Mouse (Mus musculus): ENCODE data around the gene Xpr1. TPM values are rescaled to one million over a fixed set of nuclear protein-coding genes. Genes with fewer than 3 reads are reported as not detected.

The Xpr1 gene
- polyA plus RNA-seq, 1 experiment from 2014 or later = 6.0 TPM

DNA sequence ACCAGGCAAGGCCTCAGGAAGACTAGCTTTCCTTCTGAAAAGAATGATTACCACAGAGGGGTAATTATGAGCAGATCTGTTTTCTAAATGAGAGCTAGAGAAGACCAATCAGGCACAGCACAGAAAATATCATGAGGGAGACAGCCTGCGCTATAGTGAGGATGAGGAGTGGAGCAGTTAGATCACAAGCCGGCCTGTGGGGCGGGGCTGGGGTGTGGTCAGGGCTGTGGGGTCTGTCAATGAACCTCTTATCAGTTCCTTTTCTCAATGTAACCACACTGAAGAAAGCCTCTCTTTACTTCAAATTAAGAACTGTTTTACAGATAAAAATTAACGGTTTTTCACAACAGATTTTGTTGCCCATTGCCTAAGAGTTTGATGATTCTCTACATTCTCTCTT, 65.7 kb downstream of the Xpr1 start:
- Histone ChIP-seq H3K4me1 (replicated peaks; ENCODE audit: insufficient read depth, low read length) (no peaks in the 10 kb centered on the region), H3K9ac (ENCODE audit: low read depth, low read length) (no peak overlapping the region), H3K4me2 (ENCODE audit: low read length) (no peak overlapping the region), H3K36me3 (ENCODE audit: insufficient read depth, low read length) (no peaks in the 10 kb centered on the region), H3K27me3 (ENCODE audit: insufficient read depth, low read length) (no peaks in the 10 kb centered on the region), H3K27ac (no peak overlapping the region), H3K9me3 (replicated peaks; ENCODE audit: low read length) (no peaks in the 10 kb centered on the region), H3K4me3 (replicated peaks; ENCODE audit: low read depth, low read length) (no peak overlapping the region)
- no peak for TF ChIP-seq CTCF (IDR thresholded peaks at IDR 0.05; ENCODE audit: low read depth)
- WGBS = 92% methylated on average over 4 of the region's 4 CpGs
- no peak for DNase-seq (ENCODE audit: low spot score)
- ATAC-seq (replicated peaks; ENCODE audit: low FRiP score, low read depth) = no peak

DNA sequence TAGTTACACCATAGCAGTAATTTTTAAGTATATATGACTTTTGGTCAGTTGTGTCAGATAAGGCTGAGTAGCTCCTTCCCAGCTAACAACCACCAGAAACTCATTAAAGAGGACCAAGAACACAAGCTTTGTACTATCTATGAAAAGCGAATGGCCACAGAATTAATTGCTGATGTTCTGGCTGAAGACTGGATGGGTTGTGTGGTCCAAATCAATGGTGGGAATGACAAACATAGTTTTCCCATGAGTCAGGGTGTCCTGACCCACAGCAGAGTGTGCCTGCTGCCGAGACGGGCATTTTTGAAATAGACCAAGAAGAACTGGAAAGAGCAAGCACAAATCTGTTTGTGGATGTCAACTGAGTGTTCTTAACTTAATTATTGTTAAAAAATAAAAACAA, 68.7 kb downstream of the Xpr1 start:
- Histone ChIP-seq H3K27me3 (ENCODE audit: insufficient read depth, low read length) (no peaks in the 10 kb centered on the region), H3K4me2 (ENCODE audit: low read length) (no peak overlapping the region), H3K4me3 (replicated peaks; ENCODE audit: low read depth, low read length) (no peak overlapping the region), H3K9ac (ENCODE audit: low read depth, low read length) (no peak overlapping the region), H3K27ac (no peak overlapping the region), H3K36me3 (ENCODE audit: insufficient read depth, low read length) (no peaks in the 10 kb centered on the region), H3K4me1 (replicated peaks; ENCODE audit: insufficient read depth, low read length) (no peaks in the 10 kb centered on the region), H3K9me3 (replicated peaks; ENCODE audit: low read length) (no peaks in the 10 kb centered on the region)
- no peak for ATAC-seq (replicated peaks; ENCODE audit: low FRiP score, low read depth)
- 86% methylated on average over 3 of the region's 3 CpGs for WGBS
- TF ChIP-seq CTCF (IDR thresholded peaks at IDR 0.05; ENCODE audit: low read depth) = no peak
- DNase-seq (ENCODE audit: low spot score) = no peak

DNA sequence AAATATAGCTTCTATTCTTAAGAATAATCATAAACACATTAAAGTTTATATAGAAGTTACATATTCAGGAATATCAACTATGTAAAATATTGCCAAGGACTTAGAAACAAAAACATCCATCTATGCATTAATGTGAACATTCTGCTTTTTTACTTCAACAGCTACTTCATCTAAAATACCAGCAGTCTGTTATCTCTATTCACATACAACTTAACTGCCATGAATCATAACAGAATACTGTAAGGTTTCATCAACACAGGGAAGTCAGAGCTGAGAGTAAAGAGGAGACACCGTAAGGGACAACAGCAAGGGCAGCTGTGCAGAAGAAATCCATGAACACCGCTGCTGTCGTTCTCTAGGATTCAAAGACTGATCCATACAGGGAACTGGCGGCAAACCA, 69.9 kb downstream of the Xpr1 start:
- 79% methylated on average over 4 of the region's 4 CpGs for WGBS
- no peak for DNase-seq (ENCODE audit: low spot score)

DNA sequence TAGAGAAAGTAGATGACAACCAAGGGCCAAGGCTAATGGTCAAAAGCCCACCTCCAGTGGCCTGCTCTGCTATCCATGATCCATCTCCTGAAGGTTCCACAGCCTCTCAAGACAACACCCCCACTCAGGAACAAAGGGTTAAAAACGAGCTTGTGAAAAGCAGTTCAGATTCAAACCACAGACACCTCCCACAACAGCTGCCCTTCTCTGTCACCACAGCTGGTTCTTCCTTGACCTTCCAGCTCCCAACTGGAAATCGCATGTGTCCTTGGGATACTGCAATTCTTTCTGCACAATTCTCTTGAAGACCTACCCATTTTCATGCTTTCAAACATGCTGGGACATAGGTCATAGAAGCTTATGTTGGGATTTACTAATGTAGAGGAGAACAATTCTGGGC, 73.2 kb downstream of the Xpr1 start:
- no peaks in the 10 kb centered on the region for H3K36me3 ChIP-seq (ENCODE audit: insufficient read depth, low read length)
- 85% methylated on average over 2 of the region's 2 CpGs for WGBS

More for the DNA sequence above, 69.9 kb downstream of the Xpr1 start:
- Histone ChIP-seq H3K9ac (ENCODE audit: low read depth, low read length) (no peak overlapping the region), H3K4me3 (replicated peaks; ENCODE audit: low read depth, low read length) (no peak overlapping the region), H3K4me2 (ENCODE audit: low read length) (no peak overlapping the region), H3K27ac (no peak overlapping the region), H3K36me3 (ENCODE audit: insufficient read depth, low read length) (no peaks in the 10 kb centered on the region), H3K27me3 (ENCODE audit: insufficient read depth, low read length) (no peaks in the 10 kb centered on the region), H3K9me3 (replicated peaks; ENCODE audit: low read length) (no peaks in the 10 kb centered on the region), H3K4me1 (replicated peaks; ENCODE audit: insufficient read depth, low read length) (no peaks in the 10 kb centered on the region)
- no peak for ATAC-seq (replicated peaks; ENCODE audit: low FRiP score, low read depth)
- TF ChIP-seq CTCF (IDR thresholded peaks at IDR 0.05; ENCODE audit: low read depth) = no peak

DNA sequence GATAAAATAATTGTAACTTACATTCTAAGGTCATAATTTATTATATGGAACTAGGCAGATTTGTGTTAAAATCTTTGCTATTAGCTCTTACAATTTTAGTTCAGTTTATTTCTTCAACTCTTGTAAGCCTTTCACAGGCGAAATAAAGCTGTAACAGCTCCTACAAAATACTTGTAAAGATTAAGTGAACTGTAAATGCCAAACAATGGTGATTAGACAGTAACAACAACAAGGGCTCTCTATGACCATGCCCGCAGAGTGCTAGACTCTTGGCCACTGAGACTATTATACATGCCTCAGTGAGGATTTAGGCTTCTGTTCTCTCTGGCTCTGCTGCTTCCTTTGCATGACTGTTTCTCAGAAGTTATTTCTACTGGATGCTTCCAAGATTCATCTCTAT, 77.6 kb downstream of the Xpr1 start:
- Histone ChIP-seq H3K27ac (no peak overlapping the region), H3K4me1 (replicated peaks; ENCODE audit: insufficient read depth, low read length) (no peaks in the 10 kb centered on the region), H3K36me3 (ENCODE audit: insufficient read depth, low read length) (no peaks in the 10 kb centered on the region), H3K4me2 (ENCODE audit: low read length) (no peak overlapping the region), H3K9ac (ENCODE audit: low read depth, low read length) (no peak overlapping the region), H3K4me3 (replicated peaks; ENCODE audit: low read depth, low read length) (no peak overlapping the region), H3K27me3 (ENCODE audit: insufficient read depth, low read length) (no peaks in the 10 kb centered on the region), H3K9me3 (replicated peaks; ENCODE audit: low read length) (no peaks in the 10 kb centered on the region)
- no peak for TF ChIP-seq CTCF (IDR thresholded peaks at IDR 0.05; ENCODE audit: low read depth)
- ATAC-seq (replicated peaks; ENCODE audit: low FRiP score, low read depth) (no peak), DNase-seq (ENCODE audit: low spot score) (no peak)
- WGBS = 80% methylated on average over 2 of the region's 2 CpGs

More for the DNA sequence above, 73.2 kb downstream of the Xpr1 start:
- DNase-seq (ENCODE audit: low spot score) (no peak), ATAC-seq (replicated peaks; ENCODE audit: low FRiP score, low read depth) (no peak)
- Histone ChIP-seq H3K4me3 (replicated peaks; ENCODE audit: low read depth, low read length) (no peak overlapping the region), H3K27ac (no peak overlapping the region), H3K4me2 (ENCODE audit: low read length) (no peak overlapping the region), H3K4me1 (replicated peaks; ENCODE audit: insufficient read depth, low read length) (no peaks in the 10 kb centered on the region), H3K9me3 (replicated peaks; ENCODE audit: low read length) (no peaks in the 10 kb centered on the region), H3K9ac (ENCODE audit: low read depth, low read length) (no peak overlapping the region), H3K27me3 (ENCODE audit: insufficient read depth, low read length) (no peaks in the 10 kb centered on the region)
- TF ChIP-seq CTCF (IDR thresholded peaks at IDR 0.05; ENCODE audit: low read depth) = no peak

DNA sequence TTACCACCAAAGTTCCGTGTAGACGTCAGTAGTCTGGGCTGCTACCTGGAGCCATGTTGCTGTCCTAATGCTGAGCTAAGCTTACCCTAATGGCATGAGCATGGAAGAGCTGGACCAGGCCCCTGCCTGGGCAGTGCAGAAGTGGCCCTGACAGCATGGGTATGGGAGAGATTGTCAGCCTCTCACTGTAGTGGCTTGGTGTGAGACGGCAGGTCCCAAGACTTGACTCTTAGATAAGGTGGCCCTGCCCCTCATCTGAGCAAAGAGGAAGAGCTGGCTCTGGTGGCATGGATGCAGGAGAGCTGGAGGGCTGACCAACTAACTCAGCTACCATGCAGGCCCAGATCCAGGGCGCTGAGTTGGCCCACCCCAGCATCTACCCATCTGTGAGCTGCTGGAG, 79.9 kb downstream of the Xpr1 start:
- TF ChIP-seq CTCF (IDR thresholded peaks at IDR 0.05; ENCODE audit: low read depth) = no peak
- H3K27me3 ChIP-seq (ENCODE audit: insufficient read depth, low read length) = no peaks in the 10 kb centered on the region
- H3K36me3 ChIP-seq (ENCODE audit: insufficient read depth, low read length) = no peaks in the 10 kb centered on the region
- H3K4me1 ChIP-seq (replicated peaks; ENCODE audit: insufficient read depth, low read length) = no peaks in the 10 kb centered on the region
- DNase-seq (ENCODE audit: low spot score) (no peak), ATAC-seq (replicated peaks; ENCODE audit: low FRiP score, low read depth) (no peak)
- WGBS = 89% methylated on average over 4 of the region's 4 CpGs
- H3K27ac ChIP-seq = no peak overlapping the region
- H3K4me2 ChIP-seq (ENCODE audit: low read length) = no peak overlapping the region
- H3K4me3 ChIP-seq (replicated peaks; ENCODE audit: low read depth, low read length) = no peak overlapping the region
- H3K9me3 ChIP-seq (replicated peaks; ENCODE audit: low read length) = no peaks in the 10 kb centered on the region
- no peak overlapping the region for H3K9ac ChIP-seq (ENCODE audit: low read depth, low read length)

DNA sequence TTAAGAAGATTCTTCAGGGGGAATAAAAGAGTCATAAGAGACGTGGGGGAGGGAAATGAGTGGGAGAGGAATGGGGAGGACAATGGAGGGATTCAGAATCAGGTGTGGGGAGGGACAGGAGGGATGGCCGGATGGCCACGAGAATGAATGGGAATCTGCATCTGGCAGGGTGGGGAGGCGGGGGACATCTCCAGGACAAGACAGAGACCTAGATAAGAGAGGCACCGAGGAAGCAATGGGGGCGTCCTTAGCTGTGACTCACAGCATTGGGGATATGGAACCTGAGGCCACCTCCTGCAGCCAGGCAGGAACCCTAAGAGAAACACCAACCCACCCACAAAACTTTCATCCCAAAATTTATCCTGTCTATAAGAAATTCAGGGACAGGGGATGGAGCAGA, 81.3 kb downstream of the Xpr1 start:
- H3K4me2 ChIP-seq (ENCODE audit: low read length) = no peak overlapping the region
- DNase-seq (ENCODE audit: low spot score) (no peak), ATAC-seq (replicated peaks; ENCODE audit: low FRiP score, low read depth) (no peak)
- H3K9ac ChIP-seq (ENCODE audit: low read depth, low read length) = no peak overlapping the region
- H3K4me3 ChIP-seq (replicated peaks; ENCODE audit: low read depth, low read length) = no peak overlapping the region
- no peak for TF ChIP-seq CTCF (IDR thresholded peaks at IDR 0.05; ENCODE audit: low read depth)
- H3K4me1 ChIP-seq (replicated peaks; ENCODE audit: insufficient read depth, low read length) = no peaks in the 10 kb centered on the region
- H3K9me3 ChIP-seq (replicated peaks; ENCODE audit: low read length) = no peaks in the 10 kb centered on the region
- H3K36me3 ChIP-seq (ENCODE audit: insufficient read depth, low read length) = no peaks in the 10 kb centered on the region
- WGBS = 63% methylated on average over 6 of the region's 6 CpGs
- no peaks in the 10 kb centered on the region for H3K27me3 ChIP-seq (ENCODE audit: insufficient read depth, low read length)
- no peak overlapping the region for H3K27ac ChIP-seq

Data from kidney, postnatal 0 days (tissue).